Mouse (Mus musculus) gastrocnemius, postnatal 25 days (tissue): ENCODE data around the gene Ccdc74a. TPM values are rescaled to one million over a fixed set of nuclear protein-coding genes. Genes with fewer than 3 reads are reported as not detected.

Experiments used
- DNase-seq: peaks from one replicate; pipeline ENCODE4 v3.0.0; 2022
- total RNA-seq, 2 experiments: library from RNA; stranded (reverse); gene quantifications; 1 replicate in 1 of 2; 2 replicates in 1 of 2; pipeline ENCODE4 v1.2.3; 2021

Ccdc74a gene
- total RNA-seq, 2 experiments from 2014 or later: 0.77 to 1.6 TPM

DNA sequence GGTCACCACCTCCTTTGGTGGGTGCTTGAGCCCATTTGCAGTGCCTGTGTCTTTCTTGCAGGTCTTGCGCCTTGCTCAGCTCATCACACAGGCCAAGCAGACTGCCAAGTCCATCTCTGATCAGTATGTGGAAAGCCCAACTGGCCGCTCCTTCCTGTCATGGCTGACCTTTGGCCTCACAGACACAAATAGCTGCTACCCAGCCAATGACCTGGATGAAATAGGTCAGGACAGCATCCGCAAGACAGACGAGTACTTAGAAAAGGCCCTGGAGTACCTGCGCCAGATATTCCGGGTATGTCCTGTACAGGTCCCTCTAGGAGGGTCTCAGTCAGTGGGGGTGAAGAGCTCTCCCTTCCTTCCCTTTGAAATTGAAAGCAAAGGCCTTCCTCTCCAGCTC, 5.0 kb upstream of the Ccdc74a start:
- no peak for DNase-seq

DNA sequence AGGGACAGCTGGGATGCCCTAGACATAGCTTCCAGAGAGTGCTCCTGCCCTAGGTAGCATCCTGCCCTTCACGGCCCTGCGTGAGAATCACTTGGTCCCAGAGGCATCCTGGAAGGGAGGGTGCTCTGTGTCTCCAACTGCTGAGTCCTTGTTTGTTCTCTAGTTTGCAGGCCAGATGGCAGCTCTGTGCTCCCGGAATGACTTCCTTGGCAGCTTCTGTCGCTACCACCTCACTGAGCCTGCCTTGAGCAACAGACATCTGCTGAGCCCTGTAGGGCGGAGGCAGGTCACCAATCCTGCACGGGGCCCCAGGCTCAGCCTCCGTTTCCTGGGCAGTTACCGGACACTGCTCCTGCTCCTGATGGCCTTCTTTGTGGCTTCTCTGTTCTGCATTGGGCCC, 4.0 kb upstream of the Ccdc74a start:
- no peak for DNase-seq

DNA sequence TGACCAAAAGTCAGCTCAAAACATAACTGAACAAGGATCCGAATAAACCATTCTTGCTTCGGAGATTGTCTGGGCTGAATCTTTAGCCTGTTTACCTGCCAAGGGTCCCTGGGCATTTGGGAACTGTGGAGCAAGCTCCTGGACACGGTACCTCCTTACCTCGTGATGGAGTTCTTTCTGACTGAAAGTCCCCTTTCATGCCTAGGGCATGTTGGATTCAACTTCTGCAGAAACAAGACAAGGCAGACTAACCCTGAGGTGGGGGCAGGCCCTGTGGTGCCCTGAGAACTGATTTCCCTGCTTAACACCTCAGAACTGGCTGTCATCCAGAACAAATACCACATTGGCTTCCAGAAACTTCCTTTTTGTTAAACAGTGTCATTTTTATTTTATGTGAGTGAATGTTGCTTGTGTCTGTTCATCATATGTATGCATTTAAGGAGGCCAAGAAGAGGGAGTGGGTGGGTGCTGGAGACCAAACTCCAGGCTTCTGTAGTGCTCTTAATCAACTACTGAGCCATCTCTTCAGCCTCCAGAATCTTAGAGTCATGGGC, 2.8 kb upstream of the Ccdc74a start:
- no peak for DNase-seq

DNA sequence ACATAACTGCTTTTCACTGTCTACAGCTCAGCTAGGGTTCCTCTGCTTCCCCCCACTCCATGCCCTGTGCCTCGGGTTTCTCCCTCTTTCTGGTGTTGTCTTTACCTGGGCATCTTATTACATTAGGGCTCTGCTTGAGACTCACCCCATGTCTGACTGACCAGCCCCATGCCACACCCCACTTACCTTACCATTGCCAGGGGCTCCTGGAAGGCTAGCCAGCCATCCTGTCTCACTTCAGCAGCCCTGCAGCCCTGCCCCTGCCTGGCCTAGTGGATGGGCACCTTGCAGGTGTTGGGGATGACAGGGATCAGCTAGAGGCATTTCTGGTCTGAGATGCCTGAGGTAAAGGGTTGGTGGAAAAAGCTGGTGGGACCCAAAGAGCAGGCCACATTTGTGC, 886 bp downstream of the Ccdc74a start:
- no peak for DNase-seq

DNA sequence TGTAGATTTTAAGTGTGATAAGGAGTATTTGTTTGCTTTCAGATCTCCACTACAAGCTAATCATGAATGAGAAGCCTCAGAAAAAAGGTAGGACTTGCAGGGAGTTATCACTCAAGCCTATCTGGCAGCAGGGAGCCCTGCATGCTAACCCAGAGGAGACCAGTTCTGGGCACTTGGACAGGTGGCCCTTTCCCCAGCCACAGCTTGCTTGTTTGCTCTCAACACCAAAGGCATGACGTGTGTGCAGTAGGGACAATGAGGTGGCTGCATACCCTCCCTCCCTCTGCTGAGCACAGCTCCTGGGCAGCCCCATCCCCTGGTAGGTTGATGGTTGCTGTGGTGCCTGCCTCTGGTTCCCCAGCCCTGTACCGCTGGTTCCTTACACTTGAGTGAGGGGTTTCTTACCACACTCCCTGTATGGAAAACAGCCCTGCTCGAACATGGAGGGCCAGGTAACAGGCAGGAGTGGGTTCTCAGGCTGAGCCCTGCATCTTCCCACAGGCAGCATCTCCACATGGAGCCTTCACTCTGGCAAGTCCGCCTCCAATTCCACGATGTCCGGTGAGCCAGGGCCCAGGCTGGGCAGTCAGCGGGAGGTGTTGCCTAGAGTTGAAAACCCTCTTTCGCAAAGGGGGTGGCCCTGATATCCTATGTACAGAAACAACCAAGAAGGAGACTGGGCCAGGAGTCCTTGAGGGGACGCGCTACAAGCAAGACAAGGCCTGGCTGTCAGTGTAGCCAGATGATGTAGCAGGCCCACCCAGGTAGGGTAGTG, 1.5 kb downstream of the Ccdc74a start:
- no peak for DNase-seq

DNA sequence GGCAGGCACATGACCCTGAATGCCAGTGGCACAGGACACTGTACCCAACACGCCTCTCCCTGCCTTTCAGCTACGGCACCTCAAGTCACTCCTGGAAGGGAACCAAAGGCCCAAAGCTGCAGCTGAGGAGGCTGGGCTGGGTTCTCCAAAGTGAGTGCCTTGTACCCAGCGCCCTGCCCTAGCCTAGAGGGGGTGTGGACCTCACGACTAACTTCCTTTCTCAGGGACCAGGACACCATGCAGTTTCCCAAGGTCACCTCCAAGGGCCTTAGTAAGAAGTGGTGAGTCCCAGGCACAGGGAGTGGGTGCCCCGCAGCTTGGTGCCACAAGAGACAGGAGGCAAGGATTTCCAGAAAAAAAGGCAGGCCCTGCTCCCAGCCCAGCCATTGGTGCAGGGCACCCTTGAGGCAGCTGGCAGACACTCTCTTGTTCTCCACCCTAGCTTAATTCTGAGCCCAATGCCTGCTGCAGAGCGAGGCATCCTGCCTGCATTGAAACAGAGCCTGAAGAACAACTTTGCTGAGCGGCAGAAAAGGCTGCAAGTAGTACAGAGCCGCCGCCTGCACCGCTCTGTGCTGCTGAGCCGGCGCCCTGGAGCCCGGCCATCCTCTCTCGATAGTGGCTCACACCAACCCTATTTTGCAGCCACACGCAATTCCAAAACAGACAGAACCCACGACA, 3.8 kb downstream of the Ccdc74a start:
- no peak for DNase-seq

DNA sequence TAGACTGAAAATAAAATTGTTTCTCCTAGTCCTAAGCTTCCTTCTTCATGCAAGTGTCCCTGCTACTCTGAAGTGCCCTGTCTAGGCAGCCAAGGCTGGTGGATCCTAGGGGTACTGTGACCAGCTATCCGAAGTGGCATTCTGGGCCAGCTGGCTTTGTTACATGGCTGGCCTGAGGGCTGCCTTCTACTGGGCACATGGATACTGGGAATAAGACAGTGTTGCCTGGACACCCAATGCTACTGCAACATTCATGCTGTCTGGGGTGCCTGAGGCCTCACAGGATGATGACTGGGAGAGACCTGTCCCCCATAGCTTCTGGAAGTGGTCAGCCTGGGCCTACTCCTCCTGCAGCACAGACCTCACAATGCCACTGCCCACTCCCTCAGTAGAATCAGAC, 4.4 kb downstream of the Ccdc74a start:
- DNase-seq: no peak

DNA sequence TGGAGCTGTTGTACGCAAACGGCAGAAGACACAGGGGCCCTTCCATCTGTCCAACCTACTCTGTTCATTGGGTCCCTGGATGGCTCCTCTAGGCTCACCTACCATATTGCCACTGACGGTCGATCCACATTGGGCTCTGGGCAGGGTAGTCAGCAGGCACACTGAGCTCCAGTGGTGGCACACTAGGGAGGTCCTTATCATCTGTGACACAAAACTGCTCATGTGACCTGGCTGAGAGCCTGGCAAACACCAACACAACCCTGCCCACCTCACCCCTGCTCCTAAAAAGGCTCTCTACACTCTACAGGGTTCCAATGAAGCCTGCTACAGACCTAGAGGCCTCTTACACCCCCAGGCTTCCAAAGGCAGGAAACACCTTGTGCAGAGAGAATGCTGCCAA, 6.3 kb downstream of the Ccdc74a start:
- DNase-seq: no peak

DNA sequence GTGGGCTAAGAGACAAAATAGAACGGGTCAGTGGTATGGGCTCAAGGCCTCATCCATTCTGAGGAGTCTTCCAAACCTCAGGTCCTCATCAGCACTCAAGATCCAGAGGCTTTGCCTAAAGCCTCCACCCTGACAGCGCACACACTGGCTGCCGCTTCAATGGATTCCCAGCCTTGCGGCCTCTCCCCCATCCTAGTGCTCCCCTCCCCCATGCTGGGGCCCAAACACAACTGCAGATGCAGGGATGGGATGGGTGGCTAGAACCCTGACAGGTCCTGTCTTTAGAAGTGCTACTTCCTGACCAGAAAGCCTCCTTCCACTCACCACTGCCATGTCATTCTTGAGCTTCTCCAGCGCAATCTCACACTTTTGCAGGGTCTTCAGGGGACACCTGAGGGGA, 7.3 kb downstream of the Ccdc74a start:
- DNase-seq: no peak

DNA sequence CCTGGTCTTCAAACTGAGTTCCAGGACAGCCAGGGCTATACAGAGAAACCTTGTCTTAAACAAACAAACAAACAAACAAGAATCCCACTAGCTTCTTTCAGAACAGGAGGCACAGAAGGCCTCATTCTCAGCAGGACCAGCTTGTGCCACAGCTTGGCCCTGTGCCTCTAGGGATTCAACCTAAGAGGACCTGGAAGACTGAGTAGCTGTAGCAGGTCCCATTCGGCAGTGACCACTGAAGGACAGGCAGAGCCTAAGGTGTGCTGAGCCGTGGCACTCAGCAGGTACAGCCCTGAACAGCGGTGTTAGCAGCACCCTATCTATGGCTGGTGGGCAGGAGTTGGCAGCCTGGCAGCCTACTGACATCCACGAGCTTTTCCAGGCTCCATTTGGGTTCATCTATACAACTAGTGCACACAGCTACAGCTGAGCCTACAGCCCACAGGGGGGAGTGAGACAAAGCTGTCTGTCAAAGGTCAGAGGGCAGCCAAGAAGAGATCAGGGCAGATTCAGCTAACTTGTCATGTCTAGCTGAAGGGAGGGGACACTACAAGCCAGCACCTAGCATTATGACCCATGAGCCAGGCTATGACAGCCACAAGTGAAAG, 8.0 kb downstream of the Ccdc74a start:
- DNase-seq: no peak

DNA sequence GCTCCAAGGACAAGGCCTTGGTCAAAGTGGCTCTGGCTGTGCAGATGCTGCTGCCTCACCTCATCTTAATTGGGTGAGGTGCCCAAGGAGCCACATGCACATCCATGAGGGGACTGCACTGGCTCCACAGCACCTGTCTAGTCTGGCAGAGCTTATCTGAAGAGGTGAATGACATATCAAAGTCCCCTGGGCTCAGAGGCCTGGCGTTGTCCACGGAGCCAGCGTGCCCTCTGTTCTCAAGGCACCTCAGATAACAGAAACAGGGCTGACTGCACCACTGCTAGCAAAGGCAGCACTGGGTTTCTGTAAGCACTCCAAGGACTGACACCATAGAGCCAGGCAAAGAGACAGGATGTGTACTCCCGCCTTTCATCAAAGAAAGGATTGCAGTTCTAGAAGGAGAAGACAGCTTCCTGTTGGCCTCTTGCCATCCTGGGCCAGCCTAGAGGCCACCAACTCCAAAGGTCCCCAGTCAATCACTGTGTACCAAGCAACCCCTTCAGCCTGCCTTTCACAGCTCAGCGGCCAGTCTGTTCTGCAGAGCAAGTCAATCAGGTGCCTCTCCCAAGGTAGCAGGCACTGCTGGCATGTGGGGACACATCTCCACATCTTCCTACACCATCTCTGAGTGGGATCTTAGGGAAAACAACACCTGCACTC, 10.1 kb downstream of the Ccdc74a start:
- DNase-seq: no peak

DNA sequence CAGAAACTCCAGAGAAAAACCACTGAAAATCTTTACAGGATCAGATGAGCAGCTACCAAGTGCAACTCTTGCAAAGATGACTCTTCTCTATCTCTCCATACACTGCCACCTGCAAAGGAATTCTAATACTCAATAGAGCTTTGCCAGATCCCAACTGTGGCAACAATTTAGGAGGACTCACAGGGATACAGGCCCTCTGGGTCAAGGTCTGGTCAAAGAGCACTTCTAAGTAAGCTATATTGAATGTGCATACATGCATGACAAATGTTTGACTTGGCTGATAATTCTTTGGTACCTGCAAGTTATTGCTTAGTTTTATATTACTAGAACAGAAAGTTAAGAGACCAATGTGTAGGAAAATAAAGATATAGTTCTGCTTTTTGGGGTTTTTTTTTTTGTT, 19.3 kb downstream of the Ccdc74a start:
- no peak for DNase-seq

DNA sequence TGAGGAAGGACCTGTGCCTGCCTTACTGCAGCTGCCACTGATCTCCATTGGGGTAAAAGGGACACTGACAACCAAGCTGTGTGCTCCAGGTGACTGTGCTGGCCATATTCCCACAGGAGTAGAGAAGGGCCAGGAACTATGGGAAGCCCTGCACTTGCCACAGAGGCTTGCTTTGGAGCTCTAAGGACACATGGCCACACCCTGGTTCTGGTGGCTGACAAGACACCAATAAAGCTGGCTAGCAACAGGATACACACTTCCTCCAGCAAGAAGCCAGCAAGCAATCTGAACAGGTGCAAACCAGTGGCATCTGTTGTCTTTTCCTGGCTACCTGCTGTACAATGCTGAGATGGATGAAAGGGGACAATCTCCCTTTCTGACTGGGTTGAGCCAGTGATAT, 23.6 kb downstream of the Ccdc74a start:
- no peak for DNase-seq

DNA sequence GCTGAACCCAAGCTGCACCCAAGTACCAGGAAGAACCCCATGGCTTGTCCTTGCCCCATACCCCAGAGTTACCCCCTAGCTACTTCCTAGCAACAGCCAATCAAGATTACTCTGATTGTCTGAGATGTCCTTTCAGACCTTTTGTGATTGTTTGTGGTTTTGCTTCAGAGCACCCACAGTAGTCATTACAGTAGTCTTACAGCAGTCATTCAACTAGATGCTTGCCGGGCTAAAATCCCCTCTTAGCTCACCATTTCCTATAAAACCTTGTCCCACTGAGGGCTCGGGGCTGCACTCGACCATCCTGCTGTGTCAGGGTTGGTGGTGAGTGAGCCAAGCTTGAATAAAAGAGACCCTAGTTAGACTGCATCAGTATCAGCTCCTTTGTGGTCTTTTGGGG, 48.6 kb downstream of the Ccdc74a start:
- no peak for DNase-seq

Other genes with a start within 250 kb of the Ccdc74a start
- gene Snap29, start 240.5 kb upstream of the Ccdc74a start, total RNA-seq: 10 to 100 TPM; 15.2 to 16.5 TPM
- gene Pi4ka, start 240.2 kb upstream of the Ccdc74a start, total RNA-seq: 10 to 100 TPM; 15.9 to 20.4 TPM
- 10 to 100 TPM; 19.2 to 21.6 TPM for gene Crkl, start 194.5 kb upstream of the Ccdc74a start, total RNA-seq
- under 1 TPM; 0.18 to 0.35 TPM for gene Aifm3, start 156.9 kb upstream of the Ccdc74a start, total RNA-seq
- gene Lztr1, start 137.8 kb upstream of the Ccdc74a start, total RNA-seq: 10 to 100 TPM; 19.2 to 23.6 TPM
- gene Thap7, start 115.3 kb upstream of the Ccdc74a start, total RNA-seq: 10 to 100 TPM; 12.8 to 14.5 TPM
- gene Lrrc74b, start 85.2 kb upstream of the Ccdc74a start, total RNA-seq: 1 to 10 TPM; 1.2 to 2.0 TPM
- 1 to 10 TPM; 8.7 to 9.1 TPM for gene P2rx6, start 84.6 kb upstream of the Ccdc74a start, total RNA-seq
- under 1 TPM; 0.32 to 0.36 TPM for gene Slc7a4, start 63.3 kb upstream of the Ccdc74a start, total RNA-seq
- gene Smpd4, start 27.1 kb upstream of the Ccdc74a start, total RNA-seq: 1 to 10 TPM; 7.5 to 9.0 TPM
- 10 to 100 TPM; 18.1 to 18.9 TPM for gene Med15, start 86.4 kb downstream of the Ccdc74a start, total RNA-seq
- 10 to 100 TPM; 15.4 to 18.8 TPM for gene Klhl22, start 113.1 kb downstream of the Ccdc74a start, total RNA-seq
- 1 to 10 TPM; 4.7 to 5.4 TPM for gene Scarf2, start 150.8 kb downstream of the Ccdc74a start, total RNA-seq
- gene B830017H08Rik, start 186.7 kb downstream of the Ccdc74a start, total RNA-seq: not detected
- under 1 TPM; 0.79 to 0.88 TPM for gene Car15, start 191.9 kb downstream of the Ccdc74a start, total RNA-seq
- gene Gm20518, start 245.2 kb downstream of the Ccdc74a start, total RNA-seq: under 1 TPM in 1 of 2 experiments, not detected in 1; 0.16 TPM
- gene Tssk1, start 247.8 kb downstream of the Ccdc74a start, total RNA-seq: under 1 TPM in 1 of 2 experiments, not detected in 1; 0.13 TPM